Mouse (Mus musculus) CD4-positive, CD25-positive, alpha-beta regulatory T cell, adult 4 months (primary cell): Measurements from ENCODE around the gene Aplnr. TPM values are rescaled to one million over a fixed set of nuclear protein-coding genes. Genes with fewer than 3 reads are reported as not detected.

Source experiments
- ATAC-seq: one replicate; pipeline ENCODE4 v1.8.0; 2017
- polyA plus RNA-seq, 2 experiments: library from polyadenylated mRNA; unstranded; fragments of 100-300 nt; shearing (Covaris generic); gene quantifications; one replicate each; pipeline ENCODE4 v1.2.1; 2017

Aplnr gene
- not detected for polyA plus RNA-seq

GRCm38 (mm10) chr2:85136089-85136488 is at the start of gene Aplnr:
TSS of gene Aplnr (plus strand) at chr2:85136225.
- ATAC-seq, result no peak

- no peak for ATAC-seq
Observed at GRCm38 (mm10) chr2:85088716-85089646, 47.0 kb upstream of the Aplnr start.

- no peak for ATAC-seq
Observed at GRCm38 (mm10) chr2:85091325-85091724, 44.7 kb upstream of the Aplnr start.

GRCm38 (mm10) chr2:85093376-85093775 is 42.6 kb upstream of the Aplnr start:
- no peak for ATAC-seq

GRCm38 (mm10) chr2:85095906-85096305 is 40.1 kb upstream of the Aplnr start:
- no peak for ATAC-seq

- ATAC-seq, result no peak
Observed at GRCm38 (mm10) chr2:85098014-85098413, 38.0 kb upstream of the Aplnr start.

- no peak for ATAC-seq
Observed at GRCm38 (mm10) chr2:85098824-85099511, 37.1 kb upstream of the Aplnr start.

GRCm38 (mm10) chr2:85103201-85103600 is 32.8 kb upstream of the Aplnr start:
- ATAC-seq, result no peak

- ATAC-seq, result no peak
Observed at GRCm38 (mm10) chr2:85105426-85106013, 30.5 kb upstream of the Aplnr start.

GRCm38 (mm10) chr2:85106068-85106790 is 29.8 kb upstream of the Aplnr start:
- ATAC-seq, result no peak

- ATAC-seq, result no peak
Observed at GRCm38 (mm10) chr2:85106941-85107340, 29.1 kb upstream of the Aplnr start.

- no peak for ATAC-seq
Observed at GRCm38 (mm10) chr2:85110288-85110875, 25.6 kb upstream of the Aplnr start.

- ATAC-seq, result no peak
Observed at GRCm38 (mm10) chr2:85123187-85123868, 12.7 kb upstream of the Aplnr start.

- peak; percentile 45 for ATAC-seq
Observed at GRCm38 (mm10) chr2:85123869-85124535, 12.0 kb upstream of the Aplnr start.

- ATAC-seq, result no peak
Observed at GRCm38 (mm10) chr2:85129496-85129971, 6.5 kb upstream of the Aplnr start.

- ATAC-seq, result no peak
Observed at GRCm38 (mm10) chr2:85131226-85131625, 4.8 kb upstream of the Aplnr start.

GRCm38 (mm10) chr2:85131724-85132123 is 4.3 kb upstream of the Aplnr start:
- no peak for ATAC-seq

- no peak for ATAC-seq
Observed at GRCm38 (mm10) chr2:85132204-85132603, 3.8 kb upstream of the Aplnr start.

GRCm38 (mm10) chr2:85135099-85135498 is 926 bp upstream of the Aplnr start:
- ATAC-seq, result no peak

- no peak for ATAC-seq
Observed at GRCm38 (mm10) chr2:85136831-85137520, 951 bp downstream of the Aplnr start.
